Mouse (Mus musculus): Measurements from ENCODE around the gene Gm13040. TPM values are rescaled to one million over a fixed set of nuclear protein-coding genes. Genes with fewer than 3 reads are reported as not detected.
"Not testable (repeated sequence)": the region's sequence is repeated elsewhere in the genome, so short reads cannot be mapped to it uniquely, and the experiment has no call there.

Gm13040 gene
- total RNA-seq (2021): not detected
- long read RNA-seq, experiment 1: 0 reads
- long read RNA-seq, experiment 2: 0 reads

GRCm38 (mm10) chr4:143535654-143536053 lies at the start of gene Gm13040:
Gene Gm13040, plus strand, starts transcription at chr4:143535954.
- intact Hi-C loops (cut with DNase I); DNase-seq (ENCODE audit: low spot score in 2 of 2): not testable (repeated sequence)

- no peak for DNase-seq (ENCODE audit: low spot score in 2 of 2)
- intact Hi-C loops (cut with DNase I): no loop called here
Observed at GRCm38 (mm10) chr4:143511043-143511442, 24.7 kb upstream of the Gm13040 start, which contains the start of gene Gm13043. Gene Gm13043, plus strand, starts transcription at chr4:143511343.

GRCm38 (mm10) chr4:143551400-143551799 lies 15.6 kb downstream of the Gm13040 start, which contains the start of the genes BC080695 and Gm13057:
Gene BC080695, plus strand, starts transcription at chr4:143551700.
Gene Gm13057, plus strand, starts transcription at chr4:143551709.
- intact Hi-C loops (cut with DNase I); DNase-seq (ENCODE audit: low spot score in 2 of 2): not testable (repeated sequence)

Other genes with a start within 250 kb of the Gm13040 start
- 10 to 100 TPM; 11.7 to 12.7 TPM for gene Pdpn, start 236.4 kb upstream of the Gm13040 start, total RNA-seq (2021)
- 1 to 10 TPM; 1.5 to 1.6 TPM for gene Lrrc38, start 186.2 kb upstream of the Gm13040 start, total RNA-seq (2021)
- under 1 TPM in 1 of 2 experiments, not detected in 1; 0.11 TPM for gene Pramel1, start 141.5 kb upstream of the Gm13040 start, total RNA-seq (2021)
- 10 to 100 TPM; 10.0 to 12.1 TPM for gene Pramef8, start 123.5 kb upstream of the Gm13040 start, total RNA-seq (2021)
- not detected for gene Oog4, start 85.6 kb upstream of the Gm13040 start, total RNA-seq (2021)
- not detected for gene Gm13043, start 24.6 kb upstream of the Gm13040 start, total RNA-seq (2021)
- gene BC080695, start 15.7 kb downstream of the Gm13040 start, total RNA-seq (2021): not detected
- not detected for gene Gm13057, start 15.8 kb downstream of the Gm13040 start, total RNA-seq (2021)
- not detected for gene Gm13083, start 79.0 kb downstream of the Gm13040 start, total RNA-seq (2021)
- not detected for gene Gm13088, start 121.3 kb downstream of the Gm13040 start, total RNA-seq (2021)
- gene Gm13089, start 166.8 kb downstream of the Gm13040 start, total RNA-seq (2021): not detected
- gene Gm13078, start 183.5 kb downstream of the Gm13040 start, total RNA-seq (2021): not detected

Measured in left cerebral cortex, postnatal 14 days (tissue).